Mouse (Mus musculus): ENCODE measurements around the gene Sdhaf4. TPM values are rescaled to one million over a fixed set of nuclear protein-coding genes. Genes with fewer than 3 reads are reported as not detected.
A peak's percentile ranks its signal among the peaks of the same experiment; 100 is the strongest.

Gene Sdhaf4
- 68.0 and 77.2 TPM in 2 replicates for polyA plus RNA-seq (2015; fragmentation: Nextera tagmentation; extraction: Ambion mirVana)

DNA sequence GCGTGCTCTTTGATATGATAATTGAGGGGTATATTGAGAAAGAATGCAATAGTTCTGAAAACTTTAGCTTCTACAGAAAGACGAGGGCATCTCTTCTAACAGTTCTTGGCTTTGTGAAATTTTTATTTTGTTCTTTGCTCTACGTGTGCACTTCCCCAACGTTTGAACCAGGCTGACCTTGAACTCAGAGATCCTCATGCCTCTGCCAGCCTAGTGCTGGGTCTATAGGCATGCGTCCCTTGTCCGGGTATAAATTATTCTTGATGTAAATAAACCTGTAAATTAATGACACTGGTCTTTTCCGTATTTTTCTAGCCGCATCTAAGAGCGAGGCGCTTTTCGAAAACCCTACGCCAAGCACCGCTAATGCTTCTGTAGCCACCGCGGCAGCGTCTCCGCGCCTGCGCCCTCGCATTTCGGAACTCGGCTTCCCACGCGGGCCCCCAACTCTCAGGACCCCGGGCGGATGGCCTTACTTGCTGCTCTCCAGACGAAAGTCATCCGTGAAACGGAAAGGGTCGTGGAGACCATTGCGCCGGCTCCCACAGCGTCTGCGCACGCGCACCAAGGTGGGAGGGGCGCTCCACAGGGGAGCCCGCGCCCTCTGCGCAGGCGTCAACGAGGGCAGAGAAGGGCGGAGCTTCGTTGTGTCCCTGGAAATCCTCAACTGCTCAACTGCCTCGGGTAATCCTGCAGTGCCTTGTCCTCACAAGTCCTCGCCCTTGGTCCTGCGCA, at the start of gene Sdhaf4:
Sdhaf4 (minus strand) TSS at position 587 of the 735 bp plus-strand sequence.
- Histone ChIP-seq H3K27ac (replicated peaks) (peak within 1 kb of the TSS; percentile 93), H3K27me3 (no peaks in the 10 kb centered on the region), H3K4me1 (peaks cover 5% of the 10 kb centered on the region; the same call in 1 of the 2 replicates), H3K36me3 (peaks cover 15% of the 10 kb centered on the region; the same call in 1 of the 2 replicates), H3K9ac (peak within 1 kb of the TSS; percentile 54), H3K9me3 (replicated peaks) (no peaks in the 10 kb centered on the region), H3K4me2 (replicated peaks) (peak within 1 kb of the TSS; percentile 52), H3K4me3 (replicated peaks) (peak within 1 kb of the TSS; percentile 71)
- WGBS: under 1% methylated on average over 47 of the region's 47 CpGs
- peak; percentile 95 for ATAC-seq (ENCODE audit: insufficient number of reproducible peaks, low FRiP score, low TSS enrichment, low read depth)

DNA sequence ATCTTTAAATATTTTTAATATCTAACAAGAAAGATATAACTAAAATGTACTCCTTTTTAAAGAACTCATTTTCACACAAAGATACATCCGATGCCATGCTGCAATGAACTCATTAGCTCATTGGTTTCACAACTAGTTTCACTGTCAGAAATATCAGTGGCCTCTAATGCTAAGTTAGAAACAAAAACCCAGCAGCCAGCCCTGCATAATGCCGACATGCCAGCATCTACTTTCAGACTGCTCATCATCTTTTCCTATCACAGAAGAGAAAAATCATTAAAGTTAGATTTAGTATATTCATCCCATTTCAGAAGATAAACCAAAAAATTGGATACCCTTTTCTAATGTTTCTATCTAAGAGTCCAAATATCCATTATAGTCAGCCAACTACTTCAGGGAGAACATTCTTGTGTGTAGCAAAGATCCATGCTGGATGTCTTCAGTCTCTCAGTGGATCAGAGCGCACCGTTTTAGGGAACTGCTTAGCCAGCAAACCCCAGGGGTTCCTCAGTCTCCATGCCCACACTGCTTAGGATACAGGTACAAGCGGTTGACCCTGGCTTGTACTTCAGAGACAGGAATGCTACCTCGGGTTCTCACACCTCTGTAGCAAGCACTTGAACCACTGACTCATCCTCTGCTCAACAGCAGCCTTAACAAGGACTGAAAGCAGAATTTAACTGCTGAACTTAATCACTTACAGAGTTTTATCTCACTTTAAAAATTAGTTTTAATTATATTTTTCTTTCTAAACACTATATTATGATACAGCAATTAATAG, 41.5 kb upstream of the Sdhaf4 start:
- Histone ChIP-seq H3K4me2 (replicated peaks) (no peak overlapping the region), H3K4me3 (replicated peaks) (no peak overlapping the region), H3K9me3 (replicated peaks) (no peaks in the 10 kb centered on the region), H3K27me3 (no peaks in the 10 kb centered on the region), H3K27ac (replicated peaks) (no peak overlapping the region), H3K9ac (no peak overlapping the region), H3K4me1 (no peaks in the 10 kb centered on the region), H3K36me3 (peaks cover 5% of the 10 kb centered on the region; the same call in 1 of the 2 replicates)
- no peak for ATAC-seq (ENCODE audit: insufficient number of reproducible peaks, low FRiP score, low TSS enrichment, low read depth)
- WGBS: 77% methylated on average over 6 of the region's 6 CpGs

DNA sequence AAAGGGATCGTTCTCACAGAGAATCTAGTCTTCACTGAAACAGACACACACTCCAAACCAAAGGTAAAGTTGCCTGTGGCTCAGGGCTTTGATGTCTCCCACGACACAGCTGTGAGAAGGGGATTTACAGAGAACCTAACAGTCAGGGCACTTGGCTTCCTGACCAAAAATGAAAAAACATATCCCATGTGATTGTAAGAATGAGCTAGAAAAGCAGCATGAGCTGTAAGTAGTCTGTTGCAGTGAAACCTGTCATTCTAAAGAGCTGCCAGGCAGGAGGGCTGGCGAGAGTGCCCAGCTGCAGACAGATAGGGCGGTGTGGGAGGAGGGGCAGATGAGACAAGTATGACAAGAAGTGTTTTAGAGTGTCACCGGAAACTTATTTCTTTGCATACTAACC, 40.2 kb upstream of the Sdhaf4 start:
- WGBS: 67% methylated on average over 5 of the region's 5 CpGs
- Histone ChIP-seq H3K36me3 (peaks cover 8% of the 10 kb centered on the region; the same call in 1 of the 2 replicates), H3K4me2 (replicated peaks) (no peak overlapping the region), H3K27ac (replicated peaks) (no peak overlapping the region), H3K27me3 (no peaks in the 10 kb centered on the region), H3K9ac (no peak overlapping the region), H3K4me1 (no peaks in the 10 kb centered on the region), H3K9me3 (replicated peaks) (no peaks in the 10 kb centered on the region), H3K4me3 (replicated peaks) (no peak overlapping the region)
- no peak for ATAC-seq (ENCODE audit: insufficient number of reproducible peaks, low FRiP score, low TSS enrichment, low read depth)

DNA sequence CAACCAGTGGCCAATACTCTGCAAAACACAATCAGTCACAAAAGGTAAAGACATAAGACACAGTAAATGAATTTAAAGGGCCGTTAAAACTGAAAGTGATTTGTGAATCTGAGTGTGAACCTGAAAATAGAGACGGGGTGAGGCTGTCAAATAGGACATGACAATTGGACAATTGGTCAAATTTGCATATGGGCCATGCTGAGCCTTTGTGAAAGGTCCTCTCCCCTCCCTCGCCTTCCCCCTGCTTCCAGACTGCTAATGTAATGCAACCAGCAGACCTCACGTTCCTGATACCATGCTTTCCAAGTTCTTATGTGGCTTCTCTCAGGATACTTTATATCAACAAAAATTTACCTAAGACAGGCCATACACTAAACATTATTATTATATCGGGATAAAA, 37.6 kb upstream of the Sdhaf4 start:
- no peaks in the 10 kb centered on the region for H3K27me3 ChIP-seq
- no peaks in the 10 kb centered on the region for H3K9me3 ChIP-seq (replicated peaks)
- H3K4me1 ChIP-seq: no peaks in the 10 kb centered on the region
- H3K4me2 ChIP-seq (replicated peaks): no peak overlapping the region
- no peak for ATAC-seq (ENCODE audit: insufficient number of reproducible peaks, low FRiP score, low TSS enrichment, low read depth)
- no peak overlapping the region for H3K9ac ChIP-seq
- no peak overlapping the region for H3K27ac ChIP-seq (replicated peaks)
- WGBS: 84% methylated on average over 5 of the region's 5 CpGs
- peaks cover 8% of the 10 kb centered on the region; the same call in 1 of the 2 replicates for H3K36me3 ChIP-seq
- H3K4me3 ChIP-seq (replicated peaks): no peak overlapping the region

DNA sequence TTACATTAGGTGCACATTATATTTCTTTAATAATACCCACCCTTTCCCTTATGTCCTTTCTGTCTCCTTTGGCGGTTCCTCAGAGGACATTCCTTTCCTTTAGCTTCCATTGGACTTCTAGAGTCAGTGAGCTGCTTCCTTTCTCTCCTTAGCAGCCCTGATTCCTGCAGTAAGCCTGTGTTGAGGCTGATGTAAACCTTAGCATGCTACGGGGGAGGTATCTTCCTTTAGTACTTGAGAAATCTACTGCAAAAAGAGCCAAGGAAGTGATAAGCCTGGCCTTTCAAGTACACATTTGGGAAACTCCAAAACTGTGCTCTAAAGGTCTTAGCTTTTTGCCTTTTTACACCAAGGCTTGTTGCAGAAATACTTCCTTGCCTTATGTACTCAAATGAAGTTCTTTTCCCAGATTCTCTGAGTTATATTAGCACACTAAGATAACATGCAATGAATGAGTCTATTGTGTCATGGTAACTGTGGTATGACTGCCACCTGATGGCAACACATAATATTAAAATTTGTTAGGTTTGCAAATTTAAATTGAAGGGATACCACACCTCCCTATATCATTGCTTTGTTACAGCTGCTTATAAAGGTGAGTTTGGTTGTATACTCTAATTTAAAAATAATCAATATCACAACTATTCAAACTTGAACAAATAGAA, 28.4 kb upstream of the Sdhaf4 start:
- no peak overlapping the region for H3K4me3 ChIP-seq (replicated peaks)
- H3K4me1 ChIP-seq: no peaks in the 10 kb centered on the region
- H3K36me3 ChIP-seq: peaks cover 3% of the 10 kb centered on the region; the same call in 1 of the 2 replicates
- no peak overlapping the region for H3K27ac ChIP-seq (replicated peaks)
- ATAC-seq (ENCODE audit: insufficient number of reproducible peaks, low FRiP score, low TSS enrichment, low read depth): no peak
- H3K9ac ChIP-seq: no peak overlapping the region
- H3K9me3 ChIP-seq (replicated peaks): no peaks in the 10 kb centered on the region
- H3K27me3 ChIP-seq: no peaks in the 10 kb centered on the region
- 86% methylated on average over 2 of the region's 2 CpGs for WGBS
- H3K4me2 ChIP-seq (replicated peaks): no peak overlapping the region

DNA sequence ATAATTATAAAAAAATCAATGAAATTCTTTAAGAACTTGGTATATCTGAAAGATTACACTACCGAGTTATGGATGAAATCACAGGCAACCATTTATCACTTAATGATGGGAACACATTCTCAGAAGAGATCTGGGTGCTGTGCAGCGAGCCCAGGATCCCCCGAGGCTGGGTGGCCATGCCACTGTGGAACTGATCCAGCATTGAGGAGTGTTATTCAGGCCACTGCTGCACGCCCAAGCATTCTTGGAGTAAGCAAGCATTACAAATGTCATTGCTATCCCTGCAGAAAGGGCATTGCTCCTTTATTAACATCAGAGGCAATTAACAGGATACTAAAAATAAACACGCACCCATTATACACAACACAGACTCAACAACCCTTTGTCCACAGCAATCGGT, 5.4 kb upstream of the Sdhaf4 start:
- H3K27ac ChIP-seq (replicated peaks): no peak overlapping the region
- no peak for ATAC-seq (ENCODE audit: insufficient number of reproducible peaks, low FRiP score, low TSS enrichment, low read depth)
- H3K36me3 ChIP-seq: peaks cover 19% of the 10 kb centered on the region; the same call in 1 of the 2 replicates
- H3K4me1 ChIP-seq: no peaks in the 10 kb centered on the region
- H3K4me3 ChIP-seq (replicated peaks): no peak overlapping the region
- H3K9me3 ChIP-seq (replicated peaks): no peaks in the 10 kb centered on the region
- H3K27me3 ChIP-seq: no peaks in the 10 kb centered on the region
- no peak overlapping the region for H3K4me2 ChIP-seq (replicated peaks)
- H3K9ac ChIP-seq: no peak overlapping the region
- 92% methylated on average over 6 of the region's 6 CpGs for WGBS

DNA sequence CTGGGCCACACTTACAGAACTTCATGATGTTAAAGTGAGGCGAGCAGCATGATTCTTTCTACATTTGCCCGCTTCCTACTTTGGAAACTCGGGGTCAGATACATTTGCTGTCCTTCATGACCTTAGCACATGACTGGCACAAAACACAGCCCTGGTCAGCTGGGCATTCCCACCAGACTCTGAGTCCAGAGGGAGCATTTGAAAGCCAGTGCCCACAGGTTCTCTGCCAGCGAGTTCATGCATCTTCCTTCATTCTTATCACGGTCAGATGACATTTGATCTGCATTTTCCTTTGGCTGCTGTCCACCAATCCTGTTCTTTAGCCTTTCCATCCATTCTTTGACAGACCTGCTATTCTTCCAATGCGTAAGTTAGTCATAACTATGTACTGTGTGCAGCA, 4.6 kb upstream of the Sdhaf4 start:
- 90% methylated on average over 6 of the region's 6 CpGs for WGBS
- no peak overlapping the region for H3K27ac ChIP-seq (replicated peaks)
- H3K4me3 ChIP-seq (replicated peaks): no peak overlapping the region
- H3K9me3 ChIP-seq (replicated peaks): no peaks in the 10 kb centered on the region
- H3K36me3 ChIP-seq: peaks cover 19% of the 10 kb centered on the region; the same call in 1 of the 2 replicates
- no peaks in the 10 kb centered on the region for H3K27me3 ChIP-seq
- H3K4me1 ChIP-seq: no peaks in the 10 kb centered on the region
- no peak overlapping the region for H3K9ac ChIP-seq
- no peak overlapping the region for H3K4me2 ChIP-seq (replicated peaks)
- no peak for ATAC-seq (ENCODE audit: insufficient number of reproducible peaks, low FRiP score, low TSS enrichment, low read depth)

DNA sequence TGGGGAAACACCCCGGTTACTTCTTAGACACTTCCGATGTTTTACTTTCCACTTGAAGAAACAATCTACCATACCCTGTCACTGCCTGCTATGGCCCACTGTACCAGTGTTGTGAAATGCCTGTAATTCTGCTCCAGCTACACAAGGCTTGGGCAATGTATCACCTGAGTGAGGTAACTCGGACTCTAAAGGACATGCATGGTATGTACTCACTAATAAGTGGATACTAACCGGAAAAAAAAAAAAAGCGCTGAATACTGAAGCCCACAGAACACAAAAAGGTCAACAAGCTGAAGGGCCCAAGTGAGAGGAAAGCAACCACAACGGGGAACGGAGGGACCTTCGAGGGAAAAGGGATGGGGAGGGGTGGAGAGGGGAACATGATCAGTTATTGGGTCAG, 2.2 kb upstream of the Sdhaf4 start:
- 0 out of 2 replicates have a peak, but pooled peaks cover 7% of the 10 kb centered on the region for H3K36me3 ChIP-seq
- H3K9ac ChIP-seq: no peak overlapping the region
- H3K27ac ChIP-seq (replicated peaks): no peak overlapping the region
- no peak overlapping the region for H3K4me2 ChIP-seq (replicated peaks)
- no peaks in the 10 kb centered on the region for H3K27me3 ChIP-seq
- WGBS: 86% methylated on average over 8 of the region's 8 CpGs
- no peaks in the 10 kb centered on the region for H3K9me3 ChIP-seq (replicated peaks)
- no peak for ATAC-seq (ENCODE audit: insufficient number of reproducible peaks, low FRiP score, low TSS enrichment, low read depth)
- peaks cover 5% of the 10 kb centered on the region; the same call in 1 of the 2 replicates for H3K4me1 ChIP-seq
- no peak overlapping the region for H3K4me3 ChIP-seq (replicated peaks)

DNA sequence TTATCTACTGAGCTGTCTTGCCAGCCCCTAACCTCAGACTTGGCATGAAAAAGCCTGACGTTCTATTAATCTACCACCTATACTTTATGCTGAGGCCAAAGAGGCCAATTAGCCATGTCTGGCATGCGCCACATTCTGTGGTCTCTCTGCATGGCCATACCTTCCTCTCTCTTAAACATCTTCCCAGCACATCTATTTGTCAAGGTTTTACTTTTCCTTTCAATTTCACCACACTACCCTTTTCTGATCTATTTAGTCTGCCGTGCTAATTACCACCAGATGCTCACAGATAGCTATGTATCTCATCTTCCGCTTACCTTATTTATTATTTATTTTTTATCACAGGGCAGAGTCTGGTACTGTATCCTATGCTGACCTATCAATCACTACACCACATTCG, 6.1 kb downstream of the Sdhaf4 start:
- H3K9me3 ChIP-seq (replicated peaks): no peaks in the 10 kb centered on the region
- ATAC-seq (ENCODE audit: insufficient number of reproducible peaks, low FRiP score, low TSS enrichment, low read depth): no peak
- no peak overlapping the region for H3K4me2 ChIP-seq (replicated peaks)
- WGBS: 84% methylated on average over 5 of the region's 5 CpGs
- peaks cover 31% of the 10 kb centered on the region for H3K36me3 ChIP-seq
- H3K27ac ChIP-seq (replicated peaks): no peak overlapping the region
- peaks cover 2% of the 10 kb centered on the region; the same call in 1 of the 2 replicates for H3K4me1 ChIP-seq
- H3K4me3 ChIP-seq (replicated peaks): no peak overlapping the region
- H3K9ac ChIP-seq: no peak overlapping the region
- no peaks in the 10 kb centered on the region for H3K27me3 ChIP-seq

DNA sequence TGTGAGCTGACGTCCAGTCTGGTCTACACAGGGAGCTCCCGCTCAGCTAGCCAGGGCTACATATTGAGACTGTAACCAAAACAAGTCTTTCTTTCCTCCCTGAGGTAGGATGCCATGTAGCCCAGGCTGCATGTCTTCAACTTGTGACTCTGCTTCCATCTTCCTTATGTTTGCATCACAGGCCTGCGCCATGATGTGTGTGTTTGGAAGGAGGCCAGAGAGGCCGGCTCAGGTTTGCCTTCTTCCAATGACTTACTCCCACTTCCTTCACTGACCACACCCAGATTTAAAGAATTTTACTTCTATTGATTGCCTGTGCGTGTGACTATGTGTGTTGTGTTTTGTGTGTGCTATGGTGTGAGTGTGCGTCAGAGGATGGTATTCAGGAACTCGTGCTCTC, 6.6 kb downstream of the Sdhaf4 start:
- no peak overlapping the region for H3K4me2 ChIP-seq (replicated peaks)
- no peak overlapping the region for H3K4me3 ChIP-seq (replicated peaks)
- H3K36me3 ChIP-seq: peaks cover 31% of the 10 kb centered on the region
- no peaks in the 10 kb centered on the region for H3K27me3 ChIP-seq
- ATAC-seq (ENCODE audit: insufficient number of reproducible peaks, low FRiP score, low TSS enrichment, low read depth): no peak
- H3K4me1 ChIP-seq: no peaks in the 10 kb centered on the region
- H3K9me3 ChIP-seq (replicated peaks): no peaks in the 10 kb centered on the region
- 94% methylated on average over 7 of the region's 7 CpGs for WGBS
- H3K27ac ChIP-seq (replicated peaks): no peak overlapping the region
- no peak overlapping the region for H3K9ac ChIP-seq

Measured in embryonic facial prominence, embryonic 15.5 days (tissue).